Mouse (Mus musculus) large intestine, adult 2 months (tissue): ENCODE results near the gene Traf3. TPM values are rescaled to one million over a fixed set of nuclear protein-coding genes. Genes with fewer than 3 reads are reported as not detected.

Source experiments
- DNase-seq: peaks from one replicate; pipeline ENCODE4 v3.0.0-alpha.2; 2012; ENCODE audit warnings: low read depth, low spot score
- WGBS: fragments of 180-500 bp; shearing (Covaris S2); methylation state at CpG from one replicate; pipeline ENCODE4 v1.1.7; 2018; 5-methylcytosine and 5-hydroxymethylcytosine counted together
- polyA plus RNA-seq: library from polyadenylated mRNA; depleted of rRNA; stranded (reverse); fragments of >200 nt; gene quantifications from 2 replicates; pipeline ENCODE4 v1.2.3, GENCODE M21; 2012; rRNA removed

Gene Traf3
- polyA plus RNA-seq, 1 experiment = 11.5 TPM

DNA sequence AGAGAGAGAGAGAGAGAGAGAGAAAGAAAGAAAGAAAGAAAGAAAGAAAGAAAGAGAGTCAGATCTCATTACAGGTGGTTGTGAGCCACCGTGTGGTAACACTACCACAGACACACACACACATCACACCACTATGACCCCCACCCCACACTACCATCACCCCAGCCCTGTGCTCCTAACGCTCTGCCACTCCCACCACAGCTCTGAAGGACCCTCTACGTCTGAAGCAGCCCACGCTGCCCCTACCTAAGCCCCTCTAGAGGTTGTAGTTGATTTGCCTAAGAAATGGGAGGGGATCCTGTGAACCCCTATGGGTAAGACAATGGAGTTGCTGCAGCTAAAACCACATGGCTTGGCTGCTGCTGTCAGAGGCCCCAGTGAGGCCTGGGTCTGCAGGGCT, 117.4 kb downstream of the Traf3 start:
- WGBS = 85% methylated on average over 4 of the region's 4 CpGs
- no peak for DNase-seq

DNA sequence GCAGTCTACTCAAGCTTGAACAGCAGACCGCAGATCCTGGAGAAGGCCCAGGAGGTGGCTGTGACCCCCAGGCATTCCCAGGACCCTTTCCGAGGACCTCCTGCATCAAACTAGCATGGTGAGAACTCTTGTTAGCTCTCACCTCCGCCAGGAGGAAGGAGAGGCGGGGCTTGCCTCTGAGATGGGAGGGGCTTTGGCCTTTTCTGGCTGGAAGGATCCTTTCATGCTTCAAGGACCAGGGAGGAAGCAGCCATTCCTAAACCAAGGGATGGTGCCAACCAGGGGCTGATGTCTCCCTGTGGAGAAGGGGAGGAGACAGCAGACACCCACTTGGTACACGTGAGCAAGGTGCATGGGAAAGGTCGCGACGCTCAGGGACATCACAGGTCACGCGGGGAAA, 118.4 kb downstream of the Traf3 start:
- no peak for DNase-seq
- WGBS = 37% methylated on average over 10 of the region's 10 CpGs

- DNase-seq = no peak
- 57% methylated on average over 12 of the region's 12 CpGs for WGBS
Observed at GRCm38 (mm10) chr12:111293025-111293424, 126.9 kb downstream of the Traf3 start.

GRCm38 (mm10) chr12:111301322-111302017, 135.3 kb downstream of the Traf3 start:
- DNase-seq = no peak
- 90% methylated on average over 27 of the region's 27 CpGs for WGBS

- DNase-seq = no peak
- WGBS = 93% methylated on average over 14 of the region's 14 CpGs
Observed at GRCm38 (mm10) chr12:111302018-111302345, 135.8 kb downstream of the Traf3 start.

- no peak for DNase-seq
- 88% methylated on average over 8 of the region's 8 CpGs for WGBS
Observed at GRCm38 (mm10) chr12:111303702-111304337, 137.7 kb downstream of the Traf3 start.

GRCm38 (mm10) chr12:111306821-111307220, 140.7 kb downstream of the Traf3 start:
- DNase-seq = no peak
- 72% methylated on average over 8 of the region's 8 CpGs for WGBS

GRCm38 (mm10) chr12:111309256-111309655, 143.1 kb downstream of the Traf3 start:
- DNase-seq = no peak
- 86% methylated on average over 12 of the region's 12 CpGs for WGBS

- WGBS = 81% methylated on average over 14 of the region's 14 CpGs
- no peak for DNase-seq
Observed at GRCm38 (mm10) chr12:111309931-111310330, 143.8 kb downstream of the Traf3 start.

GRCm38 (mm10) chr12:111311775-111312174, 145.6 kb downstream of the Traf3 start:
- no peak for DNase-seq
- WGBS = 91% methylated on average over 10 of the region's 10 CpGs

DNA sequence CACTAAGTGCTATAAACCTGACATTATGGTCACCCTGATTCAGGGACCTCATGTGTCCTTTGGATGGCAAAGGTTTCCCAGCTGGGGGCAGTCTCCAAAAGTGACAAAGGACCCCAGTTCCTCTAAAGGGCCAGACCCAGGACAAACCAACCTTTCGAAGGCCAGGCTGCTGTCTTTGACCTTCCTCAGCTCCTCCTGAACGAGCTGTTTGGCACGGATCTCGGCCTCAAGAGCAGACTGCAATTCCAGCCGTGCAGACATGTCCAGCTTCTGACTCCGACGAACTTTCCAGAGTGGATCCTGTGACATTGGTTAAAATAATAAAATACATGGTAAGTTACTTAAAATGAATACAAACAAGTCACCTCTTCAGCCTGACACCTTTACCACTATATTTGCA, 148.1 kb downstream of the Traf3 start:
- DNase-seq = no peak
- WGBS = 96% methylated on average over 7 of the region's 7 CpGs

Other genes with a start within 250 kb of the Traf3 start
- gene Ankrd9, start 187.3 kb upstream of the Traf3 start, polyA plus RNA-seq = 39.5 and 58.7 TPM in 2 replicates
- gene Rcor1, start 127.0 kb upstream of the Traf3 start, polyA plus RNA-seq = 14.4 and 15.0 TPM in 2 replicates
- not detected in 2 replicates for gene 4930595D18Rik, start 18.1 kb downstream of the Traf3 start, polyA plus RNA-seq
- gene Amn, start 104.7 kb downstream of the Traf3 start, polyA plus RNA-seq = 121 and 228 TPM in 2 replicates
- 186 and 250 TPM in 2 replicates for gene Cdc42bpb, start 211.3 kb downstream of the Traf3 start, polyA plus RNA-seq
- gene Lbhd2, start 240.4 kb downstream of the Traf3 start, polyA plus RNA-seq = 0.92 and 1.5 TPM in 2 replicates